Mouse (Mus musculus) brain, adult 2 months (tissue): ENCODE measurements around the gene Kbtbd8.

Source experiments
- DNase-seq: peaks from one replicate; pipeline ENCODE4 v3.0.0; 2011; ENCODE audit warnings: low read depth, low spot score

Kbtbd8 gene

GRCm38 (mm10) chr6:95174311-95175143 lies 57.5 kb downstream of the Kbtbd8 start:
- DNase-seq: no peak
